Mouse (Mus musculus): ENCODE results near the gene Apoa1.

DNA sequence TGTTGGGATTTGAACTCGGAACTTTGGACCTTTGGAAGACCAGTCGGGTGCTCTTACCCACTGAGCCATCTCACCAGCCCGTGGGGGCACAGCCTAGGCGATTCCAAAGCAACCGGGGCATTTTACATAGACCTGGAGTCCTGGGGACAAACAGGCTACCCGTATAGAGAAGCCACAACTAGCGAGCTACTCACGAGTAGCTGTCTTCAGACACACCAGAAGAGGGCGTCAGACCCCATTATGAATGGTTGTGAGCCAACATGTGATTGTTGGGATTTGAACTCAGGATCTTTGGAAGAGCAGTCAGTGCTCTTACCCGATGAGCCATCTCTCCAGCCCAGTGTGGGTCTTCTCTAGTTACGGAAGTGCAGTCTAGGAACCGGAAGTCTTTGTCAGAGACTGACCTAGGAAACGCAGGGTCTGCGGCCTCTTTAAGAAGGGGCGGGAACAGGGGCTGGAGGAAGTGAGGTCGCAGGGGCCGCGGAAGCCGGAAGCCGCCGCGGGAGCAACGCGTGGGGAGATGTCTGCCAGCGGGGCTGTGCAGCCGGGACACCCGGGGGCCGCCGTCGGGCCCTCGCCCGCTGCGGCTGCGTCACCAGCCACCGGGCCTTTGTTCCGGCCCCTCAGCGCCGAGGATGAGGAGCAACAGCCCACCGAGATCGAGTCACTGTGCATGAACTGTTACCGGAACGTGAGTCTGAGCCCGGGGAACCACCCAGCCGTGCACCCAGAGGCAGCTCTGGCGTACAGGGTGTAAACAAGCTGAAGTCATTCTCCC lies 44.5 kb downstream of the Apoa1 start, which contains the start of gene Zpr1:
- peak; percentile 92 for TF ChIP-seq POLR2A (IDR thresholded peaks at IDR 0.05; ENCODE audit: borderline replicate concordance, low read depth, low read length)
- TF ChIP-seq CTCF (IDR thresholded peaks at IDR 0.05; ENCODE audit: low read depth, low read length) = no peak; the same call in 1 of the 2 replicates

Measured in bone marrow macrophage, adult 2 months (primary cell).